Mouse (Mus musculus) liver, embryonic 11.5 days (tissue): Measurements from ENCODE around the gene Cyyr1. TPM values are rescaled to one million over a fixed set of nuclear protein-coding genes. Genes with fewer than 3 reads are reported as not detected.

ENCODE experiments used
- ATAC-seq: fragments of 200-750 bp; cut with Nextera tagmentation; replicated peaks from 2 replicates; pipeline ENCODE4 v1.8.0; 2017; ENCODE audit warnings: moderate number of reproducible peaks, mild to moderate bottlenecking, moderate TSS enrichment, moderate library complexity; ENCODE audit not compliant: low FRiP score
- DNase-seq: peaks from one replicate; pipeline ENCODE4 v3.0.0-alpha.2; 2017; ENCODE audit warnings: low spot score
- H3K27ac ChIP-seq: fragments of 300-500 bp; sonication (generic); 2 replicates; pipeline ENCODE4 v1.5.1; 2014; ENCODE audit warnings: mild to moderate bottlenecking, low read depth, low read length, control low read depth
- H3K27me3 ChIP-seq: fragments of 300-500 bp; sonication (generic); replicated peaks from 2 replicates; pipeline ENCODE4 v1.6.1; 2014; ENCODE audit warnings: low read length, mixed read lengths; ENCODE audit not compliant: control insufficient read depth, insufficient read depth
- H3K36me3 ChIP-seq: fragments of 300-500 bp; sonication (generic); 2 replicates; pipeline ENCODE4 v1.6.1; 2014; ENCODE audit warnings: mild to moderate bottlenecking, low read length, moderate library complexity, mixed read lengths; ENCODE audit not compliant: control insufficient read depth, insufficient read depth
- H3K4me1 ChIP-seq: fragments of 300-500 bp; sonication (generic); replicated peaks from 2 replicates; pipeline ENCODE4 v1.6.1; 2014; ENCODE audit warnings: low read length, mixed read lengths; ENCODE audit not compliant: control insufficient read depth, insufficient read depth
- H3K4me2 ChIP-seq: fragments of 300-500 bp; sonication (generic); 2 replicates; pipeline ENCODE4 v1.6.1; 2014; ENCODE audit warnings: mild to moderate bottlenecking, control low read depth, moderate library complexity
- H3K4me3 ChIP-seq: fragments of 300-500 bp; sonication (generic); 2 replicates; pipeline ENCODE4 v1.5.1; 2014; ENCODE audit warnings: low read depth, low read length, control low read depth
- H3K9ac ChIP-seq: fragments of 300-500 bp; sonication (generic); 2 replicates; pipeline ENCODE4 v1.6.1; 2014; ENCODE audit warnings: low read depth, low read length, control low read depth
- H3K9me3 ChIP-seq: fragments of 300-500 bp; sonication (generic); 2 replicates; pipeline ENCODE4 v1.6.1; 2016; ENCODE audit warnings: low read length, inconsistent platforms, mixed read lengths; ENCODE audit not compliant: control insufficient read depth
- WGBS: fragments of 180-500 bp; shearing (Covaris S2); extraction: QIAGEN DNeasy Blood & Tissue Kit; methylation state at CpG from one replicate; pipeline ENCODE4 v1.1.7; 2014; 5-methylcytosine and 5-hydroxymethylcytosine counted together
- polyA plus RNA-seq: library from polyadenylated mRNA; unstranded; fragments of >200 nt; fragmentation: Nextera tagmentation; extraction: Ambion mirVana; gene quantifications from 2 replicates; pipeline ENCODE4 v1.2.1, GENCODE M21; 2014

The Cyyr1 gene
- polyA plus RNA-seq, 1 experiment from 2014 or later = 1.5 TPM

DNA sequence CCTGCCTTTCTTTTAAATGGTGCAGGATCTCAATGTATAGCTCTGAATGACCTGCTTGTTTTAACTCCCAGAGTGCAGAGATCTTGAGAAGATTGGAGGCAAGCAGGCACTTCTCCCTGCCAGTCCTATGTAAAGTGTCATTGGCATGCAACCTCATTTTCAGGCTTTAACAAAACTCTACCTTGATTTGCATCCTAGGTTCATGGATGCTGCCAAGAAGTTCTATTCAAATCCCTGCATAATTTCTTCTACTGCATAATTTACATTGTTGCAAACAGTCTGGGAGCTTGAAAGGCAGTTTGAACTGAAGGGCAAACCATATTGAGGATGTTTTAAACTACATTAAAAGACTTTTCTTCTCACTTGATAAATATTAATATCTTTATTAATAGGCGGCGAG lies 57.4 kb downstream of the Cyyr1 start:
- Histone ChIP-seq H3K27me3 (no peaks in the 10 kb centered on the region), H3K27ac (no peak overlapping the region), H3K4me2 (no peak overlapping the region), H3K4me3 (no peak overlapping the region), H3K4me1 (no peaks in the 10 kb centered on the region), H3K9ac (no peak overlapping the region), H3K9me3 (no peaks in the 10 kb centered on the region), H3K36me3 (no peaks in the 10 kb centered on the region)
- DNase-seq = no peak
- ATAC-seq = no peak
- 93% methylated on average over 2 of the region's 2 CpGs for WGBS

DNA sequence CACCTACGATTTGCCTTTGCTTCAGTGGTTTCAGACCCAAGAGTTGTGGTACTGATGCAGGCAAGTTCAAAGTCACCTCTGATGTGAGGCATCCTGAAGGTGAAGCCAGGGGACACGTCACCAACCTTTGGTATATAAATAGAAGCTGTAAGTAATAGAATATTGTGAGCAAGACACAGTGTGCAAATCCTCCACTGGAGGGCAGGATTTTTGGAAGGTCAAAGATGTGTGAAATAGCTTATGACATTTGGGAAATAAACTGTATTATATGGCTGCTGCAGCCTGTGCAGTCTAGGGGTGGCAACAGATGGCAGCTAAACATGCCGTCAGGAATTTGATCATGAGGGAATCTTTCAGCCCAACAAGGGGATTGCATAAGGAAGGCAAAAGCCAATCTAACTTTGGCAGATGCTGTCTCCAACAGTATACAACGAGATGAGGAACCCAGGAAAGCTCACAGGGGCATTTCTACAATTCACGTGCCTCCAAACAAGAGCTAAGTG lies 65.0 kb downstream of the Cyyr1 start:
- no peaks in the 10 kb centered on the region for H3K4me1 ChIP-seq
- no peaks in the 10 kb centered on the region for H3K27me3 ChIP-seq
- H3K9me3 ChIP-seq = no peaks in the 10 kb centered on the region
- no peak overlapping the region for H3K4me3 ChIP-seq
- H3K4me2 ChIP-seq = no peak overlapping the region
- ATAC-seq (no peak), DNase-seq (no peak)
- H3K27ac ChIP-seq = no peak overlapping the region
- H3K9ac ChIP-seq = no peak overlapping the region
- no peaks in the 10 kb centered on the region for H3K36me3 ChIP-seq
- 77% methylated on average over 5 of the region's 5 CpGs for WGBS

DNA sequence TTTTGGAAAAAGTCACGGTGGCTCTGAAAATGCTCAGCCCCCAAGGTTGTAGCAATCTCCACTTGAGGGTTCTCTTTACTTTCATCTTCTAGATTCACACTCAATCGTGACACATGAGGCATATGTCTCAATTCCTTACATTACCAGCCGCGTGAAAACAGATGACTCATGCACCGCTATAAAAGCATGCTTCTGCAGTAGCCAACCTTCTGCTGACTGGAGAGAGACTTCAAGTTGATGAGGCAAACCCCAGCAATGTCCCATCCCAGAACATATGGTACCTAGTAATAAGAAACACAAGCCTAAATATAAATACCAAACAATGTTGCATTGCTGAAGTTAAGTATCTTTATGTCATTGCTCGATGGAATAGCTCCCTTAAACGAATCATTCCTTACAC lies 65.9 kb downstream of the Cyyr1 start:
- WGBS = 89% methylated on average over 7 of the region's 7 CpGs

DNA sequence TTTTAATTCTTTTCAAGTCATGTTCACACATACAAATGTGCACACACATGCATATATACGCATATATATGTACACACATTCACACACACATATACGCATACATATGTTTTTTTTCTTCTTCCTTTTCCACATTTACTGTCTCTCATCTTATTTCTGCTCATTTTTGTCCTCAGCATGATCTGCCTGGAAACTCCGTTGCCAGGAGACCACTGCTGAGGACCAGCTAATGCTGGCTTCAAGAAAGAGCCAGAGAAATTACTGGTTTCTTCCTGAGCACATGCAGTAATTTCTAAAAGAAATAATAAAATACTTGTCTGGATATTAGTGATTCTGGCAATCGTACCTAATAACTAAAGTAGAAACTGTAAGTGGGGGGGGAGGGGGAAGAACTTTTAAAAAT lies 68.6 kb downstream of the Cyyr1 start:
- Histone ChIP-seq H3K4me3 (no peak overlapping the region), H3K27me3 (no peaks in the 10 kb centered on the region), H3K9me3 (no peaks in the 10 kb centered on the region), H3K36me3 (no peaks in the 10 kb centered on the region), H3K27ac (no peak overlapping the region), H3K4me1 (no peaks in the 10 kb centered on the region), H3K4me2 (no peak overlapping the region), H3K9ac (no peak overlapping the region)
- 81% methylated on average over 4 of the region's 4 CpGs for WGBS
- ATAC-seq (no peak), DNase-seq (no peak)

More for the DNA sequence above, 65.9 kb downstream of the Cyyr1 start:
- no peak for DNase-seq
- Histone ChIP-seq H3K36me3 (no peaks in the 10 kb centered on the region), H3K9me3 (no peaks in the 10 kb centered on the region), H3K9ac (no peak overlapping the region), H3K4me1 (no peaks in the 10 kb centered on the region), H3K4me3 (no peak overlapping the region), H3K27me3 (no peaks in the 10 kb centered on the region), H3K27ac (no peak overlapping the region), H3K4me2 (no peak overlapping the region)
- ATAC-seq = no peak

DNA sequence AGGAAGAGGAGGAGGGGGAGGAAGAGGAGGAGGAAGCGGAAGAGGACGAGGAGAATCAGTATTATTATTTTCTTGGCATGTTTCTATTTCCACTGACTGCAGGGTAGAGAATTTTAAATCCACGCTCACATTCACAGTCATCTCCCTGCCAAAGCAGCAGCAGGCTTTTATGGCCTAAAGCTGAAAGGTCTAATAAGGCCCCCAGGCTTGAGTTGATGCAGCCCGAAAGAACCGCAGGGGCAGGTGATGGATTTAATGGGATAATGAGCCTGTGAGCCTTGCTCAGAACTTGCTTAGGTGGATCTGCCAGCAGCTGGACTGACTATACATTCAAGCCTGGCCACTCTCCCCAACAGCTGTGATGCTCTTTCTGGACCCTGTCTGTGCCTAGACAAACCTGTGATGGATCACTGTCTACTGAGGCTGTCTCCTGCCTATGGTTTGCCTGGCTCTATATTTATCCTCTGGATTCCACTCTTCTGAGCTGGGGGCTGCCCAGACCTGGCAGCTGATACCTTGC lies 78.6 kb downstream of the Cyyr1 start:
- Histone ChIP-seq H3K4me2 (no peak overlapping the region), H3K27ac (no peak overlapping the region), H3K36me3 (no peaks in the 10 kb centered on the region), H3K4me3 (no peak overlapping the region), H3K9me3 (no peaks in the 10 kb centered on the region), H3K27me3 (no peaks in the 10 kb centered on the region), H3K4me1 (no peaks in the 10 kb centered on the region), H3K9ac (no peak overlapping the region)
- 82% methylated on average over 5 of the region's 5 CpGs for WGBS
- ATAC-seq (no peak), DNase-seq (no peak)

DNA sequence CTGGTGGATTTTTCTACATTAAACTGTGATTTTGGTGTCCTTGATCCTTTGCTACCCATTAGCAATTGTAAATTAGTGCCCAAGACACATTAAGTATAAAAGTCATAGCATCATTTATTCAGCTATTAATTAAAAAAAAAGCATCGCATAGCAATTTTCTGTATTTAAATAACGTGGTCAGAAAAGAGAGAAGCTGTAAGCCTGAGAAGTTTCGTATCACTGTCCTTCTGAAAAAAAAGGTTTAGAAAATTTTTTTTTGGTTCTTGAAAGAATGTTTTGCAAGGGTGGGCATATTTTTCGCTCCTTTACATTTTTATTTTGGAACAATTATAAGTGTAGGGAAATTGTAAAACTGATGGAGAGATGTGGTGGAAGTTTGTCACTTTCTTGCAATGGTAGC lies 83.1 kb downstream of the Cyyr1 start:
- Histone ChIP-seq H3K27ac (no peak overlapping the region), H3K9ac (no peak overlapping the region), H3K27me3 (no peaks in the 10 kb centered on the region), H3K4me3 (no peak overlapping the region), H3K9me3 (no peaks in the 10 kb centered on the region), H3K4me2 (no peak overlapping the region), H3K4me1 (no peaks in the 10 kb centered on the region), H3K36me3 (no peaks in the 10 kb centered on the region)
- DNase-seq (no peak), ATAC-seq (no peak)
- 92% methylated on average over 4 of the region's 4 CpGs for WGBS

DNA sequence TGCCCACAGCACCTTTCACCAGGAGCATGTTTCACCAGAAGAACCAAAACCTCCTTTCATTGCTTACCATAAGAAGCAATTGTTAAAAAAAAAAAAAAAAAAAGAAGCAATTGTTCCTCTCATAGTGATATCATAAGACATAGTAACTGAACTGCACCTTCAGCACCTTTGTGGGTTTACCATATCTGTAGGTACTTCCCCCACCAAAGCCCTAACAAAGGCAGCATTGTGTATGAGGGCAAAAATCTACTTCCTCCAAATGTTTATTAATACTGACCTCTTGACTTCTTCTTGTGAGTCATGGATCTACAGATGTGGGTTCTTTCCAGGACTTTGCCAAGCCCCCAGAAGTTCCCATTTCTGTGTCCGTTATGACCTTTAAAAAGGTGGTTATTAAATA lies 98.2 kb downstream of the Cyyr1 start:
- Histone ChIP-seq H3K27me3 (no peaks in the 10 kb centered on the region), H3K36me3 (no peaks in the 10 kb centered on the region), H3K27ac (no peak overlapping the region), H3K9ac (no peak overlapping the region), H3K4me2 (no peak overlapping the region), H3K9me3 (no peaks in the 10 kb centered on the region), H3K4me3 (no peak overlapping the region), H3K4me1 (no peaks in the 10 kb centered on the region)
- DNase-seq = no peak
- WGBS = 76% methylated on average over 1 of the region's 1 CpGs
- ATAC-seq = no peak

DNA sequence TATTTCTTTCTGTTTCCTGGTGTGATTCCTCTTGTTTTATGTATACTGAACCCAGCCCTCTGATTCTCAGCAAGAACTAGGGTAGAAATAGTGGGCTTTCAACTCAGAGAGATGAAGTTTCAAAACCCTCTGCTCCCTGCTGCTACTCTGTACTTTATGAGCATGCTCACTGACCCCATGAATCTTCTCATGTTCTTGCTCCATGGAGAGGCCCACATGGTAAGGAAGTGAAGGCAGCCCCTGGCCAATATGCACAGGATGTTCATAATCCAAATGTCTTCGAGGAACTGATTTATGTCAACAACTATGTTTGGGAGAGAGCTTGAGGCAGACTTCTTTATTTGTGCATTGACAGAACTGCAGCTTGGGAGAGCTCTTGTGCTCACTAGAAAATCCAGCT lies 106.9 kb downstream of the Cyyr1 start:
- H3K9ac ChIP-seq = no peak overlapping the region
- WGBS = 63% methylated on average over 1 of the region's 1 CpGs
- H3K4me3 ChIP-seq = no peak overlapping the region

DNA sequence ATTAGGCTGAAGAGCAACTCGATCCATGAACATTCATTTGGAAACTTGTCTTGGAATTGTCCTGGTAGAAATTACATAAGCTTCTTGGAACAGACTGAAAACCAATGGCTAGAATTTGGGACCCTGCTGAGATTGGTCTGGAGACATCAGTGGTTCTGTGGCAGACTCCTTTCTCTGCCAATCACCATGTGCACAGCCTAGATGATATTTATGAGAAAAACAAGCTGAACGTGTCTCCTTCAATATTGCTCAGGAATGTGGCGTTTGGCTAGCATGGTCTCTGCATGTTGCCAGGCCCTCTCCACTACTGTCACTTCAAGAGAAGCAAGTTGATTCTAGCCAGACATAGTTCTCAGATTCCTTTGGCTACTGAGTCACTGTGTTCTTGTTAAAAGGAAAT lies 107.4 kb downstream of the Cyyr1 start:
- Histone ChIP-seq H3K9me3 (no peaks in the 10 kb centered on the region), H3K9ac (no peak overlapping the region), H3K27ac (no peak overlapping the region), H3K4me2 (no peak overlapping the region), H3K4me3 (no peak overlapping the region), H3K36me3 (no peaks in the 10 kb centered on the region), H3K4me1 (no peaks in the 10 kb centered on the region), H3K27me3 (no peaks in the 10 kb centered on the region)
- DNase-seq (no peak), ATAC-seq (no peak)
- WGBS = 69% methylated on average over 3 of the region's 3 CpGs

More for the DNA sequence above, 106.9 kb downstream of the Cyyr1 start:
- Histone ChIP-seq H3K27me3 (no peaks in the 10 kb centered on the region), H3K9me3 (no peaks in the 10 kb centered on the region), H3K4me1 (no peaks in the 10 kb centered on the region), H3K27ac (no peak overlapping the region), H3K4me2 (no peak overlapping the region), H3K36me3 (no peaks in the 10 kb centered on the region)
- no peak for DNase-seq
- ATAC-seq = no peak
